Mouse (Mus musculus): ENCODE results near the gene Atxn2. TPM values are rescaled to one million over a fixed set of nuclear protein-coding genes. Genes with fewer than 3 reads are reported as not detected.
"Not testable (repeated sequence)": the region's sequence is repeated elsewhere in the genome, so short reads cannot be mapped to it uniquely, and the experiment has no call there.

The Atxn2 gene
- polyA plus RNA-seq, 1 experiment, result 60.6 TPM

- Histone ChIP-seq H3K27ac (ENCODE audit: control insufficient read depth, insufficient read depth, low read depth, low read length, poor library complexity) (no peak overlapping the region), H3K4me3 (replicated peaks; ENCODE audit: control insufficient read depth, low read depth, low read length) (no peak overlapping the region), H3K4me1 (ENCODE audit: control insufficient read depth, insufficient read depth, low read length) (no peaks in the 10 kb centered on the region; the same call in 1 of the 2 replicates)
- TF ChIP-seq POLR2A (IDR thresholded peaks at IDR 0.05; ENCODE audit: borderline replicate concordance, control insufficient read depth, low read depth, low read length), result no peak
- no peak for TF ChIP-seq CTCF (IDR thresholded peaks at IDR 0.05; ENCODE audit: control insufficient read depth, insufficient read depth, low read length)
- WGBS, result 88% methylated on average over 3 of the region's 3 CpGs
Observed at GRCm38 (mm10) chr5:121736641-121737040, 25.5 kb downstream of the Atxn2 start.

DNA sequence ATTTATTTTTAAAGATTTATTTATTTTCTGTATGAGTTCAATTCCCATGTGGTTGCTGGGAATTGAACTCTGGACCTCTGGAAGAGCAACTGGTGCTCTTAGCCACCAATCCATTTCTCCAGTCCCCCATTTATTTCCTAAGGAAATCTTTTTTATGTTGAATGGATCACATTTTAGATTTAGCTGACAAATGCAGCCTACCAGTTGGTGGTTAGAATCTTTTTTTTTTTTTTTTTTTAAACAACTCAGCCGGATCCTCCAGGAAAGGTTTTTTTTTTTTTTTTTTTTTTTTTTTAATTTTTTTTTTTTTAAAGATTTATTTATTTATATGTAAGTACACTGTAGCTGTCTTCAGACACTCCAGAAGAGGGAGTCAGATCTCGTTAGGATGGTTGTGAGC, 27.0 kb downstream of the Atxn2 start:
- H3K27ac ChIP-seq (ENCODE audit: control insufficient read depth, insufficient read depth, low read depth, low read length, poor library complexity); H3K4me3 ChIP-seq (replicated peaks; ENCODE audit: control insufficient read depth, low read depth, low read length); H3K4me1 ChIP-seq (ENCODE audit: control insufficient read depth, insufficient read depth, low read length): not testable (repeated sequence)
- 64% methylated on average over 2 of the region's 2 CpGs for WGBS

DNA sequence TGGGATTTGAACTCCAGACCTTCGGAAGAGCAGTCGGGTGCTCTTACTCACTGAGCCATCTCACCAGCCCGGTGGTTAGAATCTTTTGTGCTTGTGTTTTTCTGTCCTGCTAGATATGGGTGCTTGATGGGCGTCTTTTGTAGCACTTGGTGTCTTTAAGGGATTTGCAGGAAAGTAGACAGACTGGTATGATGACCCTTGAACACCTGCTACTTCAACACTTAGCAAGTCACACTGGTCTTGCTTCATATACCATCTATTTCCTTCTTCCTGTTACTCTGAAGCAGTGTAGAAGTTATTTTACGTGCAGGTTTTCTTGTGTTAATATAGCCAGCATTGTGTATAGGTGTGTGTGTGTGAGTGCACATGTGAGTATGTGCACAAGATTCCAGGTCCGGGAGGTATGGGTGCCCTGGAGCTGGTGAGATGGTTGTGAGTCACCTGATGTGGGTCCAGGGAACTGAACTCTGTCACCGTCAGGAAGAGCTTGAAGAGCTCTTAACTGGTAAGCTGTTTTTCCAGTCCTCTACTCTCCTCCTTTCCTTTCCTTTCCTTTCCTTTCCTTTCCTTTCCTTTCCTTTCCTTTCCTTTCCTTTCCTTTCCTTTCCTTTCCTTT, 27.5 kb downstream of the Atxn2 start:
- 75% methylated on average over 7 of the region's 7 CpGs for WGBS
- no peak for TF ChIP-seq POLR2A (IDR thresholded peaks at IDR 0.05; ENCODE audit: borderline replicate concordance, control insufficient read depth, low read depth, low read length)
- TF ChIP-seq CTCF (IDR thresholded peaks at IDR 0.05; ENCODE audit: control insufficient read depth, insufficient read depth, low read length), result no peak
- Histone ChIP-seq H3K27ac (ENCODE audit: control insufficient read depth, insufficient read depth, low read depth, low read length, poor library complexity) (no peak overlapping the region), H3K4me1 (ENCODE audit: control insufficient read depth, insufficient read depth, low read length) (peaks cover 2% of the 10 kb centered on the region; the same call in 1 of the 2 replicates), H3K4me3 (replicated peaks; ENCODE audit: control insufficient read depth, low read depth, low read length) (no peak overlapping the region)

- WGBS, result 88% methylated on average over 1 of the region's 1 CpGs
- TF ChIP-seq POLR2A (IDR thresholded peaks at IDR 0.05; ENCODE audit: borderline replicate concordance, control insufficient read depth, low read depth, low read length) (no peak), CTCF (IDR thresholded peaks at IDR 0.05; ENCODE audit: control insufficient read depth, insufficient read depth, low read length) (no peak)
- no peak overlapping the region for H3K27ac ChIP-seq (ENCODE audit: control insufficient read depth, insufficient read depth, low read depth, low read length, poor library complexity)
- H3K4me1 ChIP-seq (ENCODE audit: control insufficient read depth, insufficient read depth, low read length), result peaks cover 2% of the 10 kb centered on the region; the same call in 1 of the 2 replicates
- no peak overlapping the region for H3K4me3 ChIP-seq (replicated peaks; ENCODE audit: control insufficient read depth, low read depth, low read length)
Observed at GRCm38 (mm10) chr5:121740516-121740915, 29.4 kb downstream of the Atxn2 start.

- H3K4me1 ChIP-seq (ENCODE audit: control insufficient read depth, insufficient read depth, low read length), result peaks cover 2% of the 10 kb centered on the region; the same call in 1 of the 2 replicates
- H3K27ac ChIP-seq (ENCODE audit: control insufficient read depth, insufficient read depth, low read depth, low read length, poor library complexity), result no peak overlapping the region
- TF ChIP-seq CTCF (IDR thresholded peaks at IDR 0.05; ENCODE audit: control insufficient read depth, insufficient read depth, low read length) (no peak), POLR2A (IDR thresholded peaks at IDR 0.05; ENCODE audit: borderline replicate concordance, control insufficient read depth, low read depth, low read length) (no peak)
- H3K4me3 ChIP-seq (replicated peaks; ENCODE audit: control insufficient read depth, low read depth, low read length), result no peak overlapping the region
- 87% methylated on average over 2 of the region's 2 CpGs for whole genome bisulfite sequencing
Observed at GRCm38 (mm10) chr5:121742915-121743314, 31.8 kb downstream of the Atxn2 start.

- H3K4me3 ChIP-seq (replicated peaks; ENCODE audit: control insufficient read depth, low read depth, low read length); H3K4me1 ChIP-seq (ENCODE audit: control insufficient read depth, insufficient read depth, low read length); H3K27ac ChIP-seq (ENCODE audit: control insufficient read depth, insufficient read depth, low read depth, low read length, poor library complexity): not testable (repeated sequence)
- WGBS, result 79% methylated on average over 4 of the region's 4 CpGs
Observed at GRCm38 (mm10) chr5:121747884-121748594, 36.9 kb downstream of the Atxn2 start.

GRCm38 (mm10) chr5:121749633-121750032, 38.5 kb downstream of the Atxn2 start:
- no peak for TF ChIP-seq POLR2A (IDR thresholded peaks at IDR 0.05; ENCODE audit: borderline replicate concordance, control insufficient read depth, low read depth, low read length)
- no peak for TF ChIP-seq CTCF (IDR thresholded peaks at IDR 0.05; ENCODE audit: control insufficient read depth, insufficient read depth, low read length)
- Histone ChIP-seq H3K4me1 (ENCODE audit: control insufficient read depth, insufficient read depth, low read length) (no peaks in the 10 kb centered on the region), H3K27ac (ENCODE audit: control insufficient read depth, insufficient read depth, low read depth, low read length, poor library complexity) (no peak overlapping the region), H3K4me3 (replicated peaks; ENCODE audit: control insufficient read depth, low read depth, low read length) (no peak overlapping the region)
- WGBS, result 75% methylated on average over 2 of the region's 2 CpGs

DNA sequence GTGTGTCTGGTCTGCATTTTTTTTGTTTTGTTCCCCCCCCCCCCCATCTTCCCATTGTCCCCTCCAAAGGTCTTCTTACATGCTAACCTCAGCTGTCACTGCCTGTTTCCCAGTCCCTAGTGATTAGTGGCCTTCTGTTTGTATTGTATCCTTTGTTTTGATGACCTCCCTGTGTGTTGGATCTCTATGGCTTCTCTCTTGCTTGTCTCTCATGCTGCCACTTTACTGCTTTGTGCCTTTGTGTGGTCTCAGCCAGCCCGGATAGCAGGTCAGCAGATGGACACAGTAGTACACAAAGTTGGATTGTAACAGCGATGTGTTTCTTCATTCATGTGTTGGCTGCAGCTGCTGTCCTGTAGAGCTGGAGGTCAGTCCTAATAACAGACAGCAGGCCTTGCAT, 46.8 kb downstream of the Atxn2 start:
- TF ChIP-seq CTCF (IDR thresholded peaks at IDR 0.05; ENCODE audit: control insufficient read depth, insufficient read depth, low read length) (no peak), POLR2A (IDR thresholded peaks at IDR 0.05; ENCODE audit: borderline replicate concordance, control insufficient read depth, low read depth, low read length) (no peak)
- Histone ChIP-seq H3K4me1 (ENCODE audit: control insufficient read depth, insufficient read depth, low read length) (no peaks in the 10 kb centered on the region), H3K4me3 (replicated peaks; ENCODE audit: control insufficient read depth, low read depth, low read length) (no peak overlapping the region), H3K27ac (ENCODE audit: control insufficient read depth, insufficient read depth, low read depth, low read length, poor library complexity) (no peak overlapping the region)
- WGBS, result 94% methylated on average over 2 of the region's 2 CpGs

DNA sequence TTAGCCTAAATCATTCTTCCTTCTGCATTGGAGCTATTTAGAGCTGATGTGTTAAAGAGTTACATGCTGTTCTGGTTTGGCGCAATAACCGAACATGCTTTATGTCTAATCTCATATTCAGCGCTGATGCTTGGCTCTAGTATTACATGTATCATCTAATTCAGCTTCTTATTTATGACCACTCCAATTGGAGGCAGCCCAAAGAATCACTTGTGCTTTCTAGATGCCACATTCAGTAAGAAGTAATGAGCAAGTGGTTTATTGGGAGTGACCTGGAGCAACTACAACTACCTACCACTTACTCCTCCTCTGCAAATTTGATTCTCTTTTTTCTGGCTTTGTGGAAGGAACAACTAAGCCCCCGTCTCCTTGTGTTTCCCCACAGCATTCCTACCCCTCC, 47.2 kb downstream of the Atxn2 start:
- no peak overlapping the region for H3K27ac ChIP-seq (ENCODE audit: control insufficient read depth, insufficient read depth, low read depth, low read length, poor library complexity)
- H3K4me1 ChIP-seq (ENCODE audit: control insufficient read depth, insufficient read depth, low read length), result no peaks in the 10 kb centered on the region
- WGBS, result 87% methylated on average over 4 of the region's 4 CpGs
- no peak overlapping the region for H3K4me3 ChIP-seq (replicated peaks; ENCODE audit: control insufficient read depth, low read depth, low read length)
- TF ChIP-seq POLR2A (IDR thresholded peaks at IDR 0.05; ENCODE audit: borderline replicate concordance, control insufficient read depth, low read depth, low read length), result no peak
- no peak for TF ChIP-seq CTCF (IDR thresholded peaks at IDR 0.05; ENCODE audit: control insufficient read depth, insufficient read depth, low read length)
